Mouse (Mus musculus) gastrocnemius, postnatal 14 days (tissue): ENCODE results near the gene Cadm2. TPM values are rescaled to one million over a fixed set of nuclear protein-coding genes. Genes with fewer than 3 reads are reported as not detected.

Experiments
- DNase-seq: peaks from one replicate; pipeline ENCODE4 v3.0.0; 2021; ENCODE audit warnings: mixed read lengths
- intact Hi-C: fragments of 180-260 bp; cut with DNase I; formaldehyde crosslinking; loops from one replicate; pipeline ENCODE4 v1.15.1; 2025; ENCODE audit warnings: low total_unique reads
- total RNA-seq, 2 experiments: library from RNA; stranded (reverse); gene quantifications; 2 replicates each; pipeline ENCODE4 v1.2.3; 2021

Cadm2 gene
- total RNA-seq, 2 experiments from 2014 or later, result 0.59 to 1.2 TPM

- intact Hi-C loops, result no loop called here
- DNase-seq, result no peak
Observed at GRCm38 (mm10) chr16:67186322-67186721, 434.4 kb downstream of the Cadm2 start.

GRCm38 (mm10) chr16:67182958-67183357 lies 437.8 kb downstream of the Cadm2 start:
- intact Hi-C loops, result no loop called here
- no peak for DNase-seq

GRCm38 (mm10) chr16:67175386-67175785 lies 445.3 kb downstream of the Cadm2 start:
- DNase-seq, result no peak
- intact Hi-C loops, result no loop called here

GRCm38 (mm10) chr16:67162211-67162790 lies 458.4 kb downstream of the Cadm2 start:
- intact Hi-C loops, result no loop called here
- no peak for DNase-seq

- intact Hi-C loops, result no loop called here
Observed at GRCm38 (mm10) chr16:67124811-67125210, 495.9 kb downstream of the Cadm2 start.

GRCm38 (mm10) chr16:67122532-67122931 lies 498.2 kb downstream of the Cadm2 start:
- no peak for DNase-seq
- intact Hi-C loops, result no loop called here

More at GRCm38 (mm10) chr16:67124811-67125210, 495.9 kb downstream of the Cadm2 start:
- no peak for DNase-seq

GRCm38 (mm10) chr16:67121781-67122180 lies 498.9 kb downstream of the Cadm2 start:
- no peak for DNase-seq
- intact Hi-C loops, result no loop called here

- DNase-seq, result no peak
- intact Hi-C loops, result no loop called here
Observed at GRCm38 (mm10) chr16:67106478-67107061, 514.1 kb downstream of the Cadm2 start.

- intact Hi-C loops, result no loop called here
- no peak for DNase-seq
Observed at GRCm38 (mm10) chr16:67096706-67097105, 524.0 kb downstream of the Cadm2 start.

GRCm38 (mm10) chr16:67095916-67096315 lies 524.8 kb downstream of the Cadm2 start:
- intact Hi-C loops, result no loop called here
- DNase-seq, result no peak

- no peak for DNase-seq
- intact Hi-C loops, result no loop called here
Observed at GRCm38 (mm10) chr16:67089747-67090146, 531.0 kb downstream of the Cadm2 start.

- no peak for DNase-seq
- intact Hi-C loops, result no loop called here
Observed at GRCm38 (mm10) chr16:67079318-67079717, 541.4 kb downstream of the Cadm2 start.

- no peak for DNase-seq
- intact Hi-C loops, result no loop called here
Observed at GRCm38 (mm10) chr16:67076169-67076895, 544.4 kb downstream of the Cadm2 start.

- no peak for DNase-seq
- intact Hi-C loops, result no loop called here
Observed at GRCm38 (mm10) chr16:67068461-67068860, 552.2 kb downstream of the Cadm2 start.

- intact Hi-C loops, result no loop called here
- no peak for DNase-seq
Observed at GRCm38 (mm10) chr16:67030918-67031317, 589.8 kb downstream of the Cadm2 start.

GRCm38 (mm10) chr16:67019856-67020255 lies 600.9 kb downstream of the Cadm2 start:
- intact Hi-C loops, result no loop called here
- DNase-seq, result no peak

- DNase-seq, result no peak
Observed at GRCm38 (mm10) chr16:67017710-67018109, 603.0 kb downstream of the Cadm2 start.

GRCm38 (mm10) chr16:67003161-67003560 lies 617.5 kb downstream of the Cadm2 start:
- intact Hi-C loops, result no loop called here
- no peak for DNase-seq

More at GRCm38 (mm10) chr16:67017710-67018109, 603.0 kb downstream of the Cadm2 start:
- intact Hi-C loops, result no loop called here

- DNase-seq, result no peak
- intact Hi-C loops, result no loop called here
Observed at GRCm38 (mm10) chr16:67001707-67002106, 619.0 kb downstream of the Cadm2 start.

GRCm38 (mm10) chr16:66997461-66997860 lies 623.2 kb downstream of the Cadm2 start:
- intact Hi-C loops, result no loop called here
- no peak for DNase-seq

GRCm38 (mm10) chr16:66987741-66988140 lies 633.0 kb downstream of the Cadm2 start:
- DNase-seq, result no peak
- intact Hi-C loops, result no loop called here
